Mouse (Mus musculus): Measurements from ENCODE around the gene Gm45837. TPM values are rescaled to one million over a fixed set of nuclear protein-coding genes. Genes with fewer than 3 reads are reported as not detected.
A peak's percentile ranks its signal among the peaks of the same experiment; 100 is the strongest.

Gm45837 gene
- polyA plus RNA-seq, 1 experiment: not detected

DNA sequence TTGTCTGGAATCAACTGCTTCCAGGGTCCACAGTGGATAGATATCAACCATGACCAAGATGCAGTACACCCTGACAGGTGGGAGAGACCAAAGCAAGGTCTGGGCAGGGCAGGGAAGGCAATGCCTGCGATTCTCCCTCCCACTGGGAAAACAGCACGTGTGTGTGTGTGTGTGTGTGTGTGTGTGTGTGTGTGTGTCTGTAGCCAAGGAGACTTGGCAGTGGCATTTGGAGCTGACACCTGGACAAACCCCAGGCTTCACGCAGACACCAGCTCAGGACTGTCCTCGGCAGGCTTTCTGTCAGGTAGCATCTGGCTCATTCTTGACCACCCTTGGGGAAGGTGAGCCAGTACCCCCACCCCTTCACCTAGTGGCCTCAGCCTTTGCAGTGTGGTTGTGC, 69.2 kb downstream of the Gm45837 start:
- Histone ChIP-seq H3K4me1 (replicated peaks; ENCODE audit: control insufficient read depth, insufficient read depth, low read length) (peaks cover 42% of the 10 kb centered on the region), H3K27me3 (ENCODE audit: control insufficient read depth, insufficient read depth, low read length) (no peaks in the 10 kb centered on the region), H3K36me3 (ENCODE audit: control insufficient read depth, insufficient read depth, low read length) (no peaks in the 10 kb centered on the region), H3K27ac (ENCODE audit: control insufficient read depth, insufficient read depth, low read length) (no peak overlapping the region), H3K4me3 (ENCODE audit: control insufficient read depth, insufficient read depth, low read length) (no peak overlapping the region)
- DNase-seq: no peak
- 89% methylated on average over 4 of the region's 4 CpGs for WGBS
- TF ChIP-seq POLR2A (IDR thresholded peaks at IDR 0.05; ENCODE audit: control insufficient read depth, extremely low read depth, insufficient read depth, low read length, poor library complexity): no peak
- no peak for TF ChIP-seq CTCF (IDR thresholded peaks at IDR 0.05; ENCODE audit: borderline replicate concordance, control insufficient read depth, extremely low read depth, insufficient read depth, low read length, poor library complexity)

DNA sequence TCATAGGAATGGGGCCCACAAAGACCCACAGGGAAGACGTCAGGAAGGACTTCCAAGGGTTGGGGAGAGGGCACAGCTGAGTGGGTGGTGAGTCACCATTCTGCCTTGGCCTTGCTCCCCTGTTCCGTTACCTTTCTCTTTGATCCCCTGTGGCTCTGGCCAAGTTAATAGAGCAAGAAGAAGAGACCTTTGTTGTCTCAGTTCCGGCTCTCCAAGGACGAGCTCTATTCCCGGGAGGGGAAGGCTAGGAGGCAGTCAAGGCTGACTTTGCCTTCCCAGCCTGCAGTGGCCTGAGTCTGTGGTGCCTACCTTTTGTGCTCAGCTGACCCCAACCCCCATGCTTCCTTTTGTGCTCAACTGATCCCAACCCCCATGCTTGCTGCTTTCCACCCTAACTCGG, 70.0 kb downstream of the Gm45837 start:
- no peak overlapping the region for H3K4me3 ChIP-seq (ENCODE audit: control insufficient read depth, insufficient read depth, low read length)
- 89% methylated on average over 6 of the region's 6 CpGs for WGBS
- no peaks in the 10 kb centered on the region for H3K27me3 ChIP-seq (ENCODE audit: control insufficient read depth, insufficient read depth, low read length)
- H3K4me1 ChIP-seq (replicated peaks; ENCODE audit: control insufficient read depth, insufficient read depth, low read length): peaks cover 39% of the 10 kb centered on the region
- TF ChIP-seq POLR2A (IDR thresholded peaks at IDR 0.05; ENCODE audit: control insufficient read depth, extremely low read depth, insufficient read depth, low read length, poor library complexity): no peak
- no peak for TF ChIP-seq CTCF (IDR thresholded peaks at IDR 0.05; ENCODE audit: borderline replicate concordance, control insufficient read depth, extremely low read depth, insufficient read depth, low read length, poor library complexity)
- no peak for DNase-seq
- no peak overlapping the region for H3K27ac ChIP-seq (ENCODE audit: control insufficient read depth, insufficient read depth, low read length)
- no peaks in the 10 kb centered on the region for H3K36me3 ChIP-seq (ENCODE audit: control insufficient read depth, insufficient read depth, low read length)

DNA sequence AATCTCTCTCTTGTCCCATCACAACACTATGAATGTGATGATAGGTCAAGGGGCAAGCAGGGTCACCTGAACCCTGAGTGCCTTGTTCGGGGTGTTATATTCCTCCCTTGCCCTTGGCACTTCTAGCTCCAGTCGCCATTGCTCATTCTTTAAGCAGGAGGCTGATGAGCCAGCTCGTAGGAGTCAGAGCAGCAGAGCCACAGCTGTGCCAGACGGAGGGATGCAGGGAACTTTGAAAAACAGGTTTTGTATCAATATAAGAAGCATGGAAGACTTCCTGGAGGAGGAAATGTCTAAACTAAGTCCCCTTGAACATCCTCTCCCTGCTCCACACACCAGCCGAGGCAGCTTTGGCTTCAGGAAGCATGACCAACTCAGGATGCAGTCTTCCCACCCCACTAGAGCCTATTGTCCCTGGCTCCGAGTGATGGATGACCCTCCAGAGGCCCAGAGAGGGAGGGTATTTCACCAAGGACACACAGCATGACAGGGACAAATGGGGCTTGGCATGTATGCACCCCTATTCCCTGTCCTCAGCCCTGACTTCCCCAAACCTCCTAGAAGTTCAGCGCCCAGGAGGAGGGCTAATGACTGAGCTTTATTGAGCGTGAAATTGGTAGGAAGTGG, 71.3 kb downstream of the Gm45837 start:
- Histone ChIP-seq H3K4me1 (replicated peaks; ENCODE audit: control insufficient read depth, insufficient read depth, low read length) (peaks cover 42% of the 10 kb centered on the region), H3K27me3 (ENCODE audit: control insufficient read depth, insufficient read depth, low read length) (no peaks in the 10 kb centered on the region), H3K36me3 (ENCODE audit: control insufficient read depth, insufficient read depth, low read length) (no peaks in the 10 kb centered on the region), H3K27ac (ENCODE audit: control insufficient read depth, insufficient read depth, low read length) (no peak overlapping the region), H3K4me3 (ENCODE audit: control insufficient read depth, insufficient read depth, low read length) (no peak overlapping the region)
- TF ChIP-seq CTCF (IDR thresholded peaks at IDR 0.05; ENCODE audit: borderline replicate concordance, control insufficient read depth, extremely low read depth, insufficient read depth, low read length, poor library complexity) (no peak), POLR2A (IDR thresholded peaks at IDR 0.05; ENCODE audit: control insufficient read depth, extremely low read depth, insufficient read depth, low read length, poor library complexity) (no peak)
- no peak for DNase-seq
- WGBS: 89% methylated on average over 8 of the region's 8 CpGs

DNA sequence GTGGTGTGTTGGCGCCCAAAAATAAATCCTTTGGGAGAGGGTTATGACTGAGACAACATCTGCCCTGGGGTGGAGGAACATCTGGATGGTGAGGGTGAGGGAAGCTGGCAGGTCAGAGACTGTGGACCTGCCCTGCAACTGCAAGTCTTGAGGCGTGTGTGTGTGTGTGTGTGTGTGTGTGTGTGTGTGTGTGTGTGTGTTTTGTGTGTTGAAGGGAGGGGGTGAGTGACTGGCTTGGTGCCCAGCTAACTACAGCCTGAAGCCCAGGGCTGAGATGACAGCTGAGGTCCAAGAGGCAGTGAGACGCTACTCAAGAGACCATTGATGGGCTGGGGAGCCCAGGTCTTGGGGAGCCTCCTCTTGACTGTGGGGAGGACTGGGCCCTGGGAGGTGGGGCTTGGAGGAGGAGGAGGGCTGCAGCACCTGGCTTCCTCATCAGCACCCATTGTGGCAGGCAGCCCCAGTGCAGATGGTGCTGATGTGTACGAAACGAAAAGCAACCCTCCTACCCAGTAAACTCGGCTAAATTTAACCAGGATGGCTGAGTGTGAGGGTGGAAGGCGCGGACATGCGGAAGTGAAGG, 71.9 kb downstream of the Gm45837 start:
- WGBS: 31% methylated on average over 9 of the region's 9 CpGs
- TF ChIP-seq CTCF (IDR thresholded peaks at IDR 0.05; ENCODE audit: borderline replicate concordance, control insufficient read depth, extremely low read depth, insufficient read depth, low read length, poor library complexity) (no peak), POLR2A (IDR thresholded peaks at IDR 0.05; ENCODE audit: control insufficient read depth, extremely low read depth, insufficient read depth, low read length, poor library complexity) (no peak)
- peaks cover 48% of the 10 kb centered on the region for H3K4me1 ChIP-seq (replicated peaks; ENCODE audit: control insufficient read depth, insufficient read depth, low read length)
- no peaks in the 10 kb centered on the region for H3K36me3 ChIP-seq (ENCODE audit: control insufficient read depth, insufficient read depth, low read length)
- H3K27ac ChIP-seq (ENCODE audit: control insufficient read depth, insufficient read depth, low read length): peak overlapping the region; percentile 35; the same call in 1 of the 2 replicates
- H3K27me3 ChIP-seq (ENCODE audit: control insufficient read depth, insufficient read depth, low read length): no peaks in the 10 kb centered on the region
- no peak overlapping the region for H3K4me3 ChIP-seq (ENCODE audit: control insufficient read depth, insufficient read depth, low read length)
- peak; percentile 36 for DNase-seq

DNA sequence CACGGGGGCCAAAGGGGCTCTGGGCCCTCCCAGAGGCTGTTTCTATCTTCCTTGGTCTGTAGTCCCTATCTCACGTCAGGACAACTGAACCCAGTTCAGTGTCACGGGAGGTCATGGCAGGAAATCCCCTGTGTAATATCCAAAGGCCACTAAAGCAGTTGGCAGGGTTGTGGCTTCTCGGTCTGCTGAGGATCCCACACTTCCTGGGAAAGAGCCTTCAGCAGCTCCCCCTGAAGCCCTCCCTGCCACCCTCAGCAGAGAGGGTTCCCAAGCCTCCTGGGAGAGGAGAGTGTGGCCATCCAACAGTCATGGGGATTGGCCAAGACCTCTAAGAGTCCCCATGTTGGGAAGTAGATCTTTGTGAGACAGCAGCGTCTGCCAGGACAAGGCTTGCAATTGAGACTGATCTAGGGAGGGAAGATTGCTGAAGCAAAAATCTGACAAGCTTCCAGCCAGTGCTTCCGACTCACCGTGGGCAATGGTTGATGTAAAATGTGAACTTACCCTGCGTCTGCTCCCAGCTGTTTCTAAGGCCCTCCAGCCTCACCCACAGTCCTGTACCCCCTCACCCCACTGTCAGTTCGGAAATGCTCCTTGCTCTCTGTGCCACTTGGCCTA, 72.9 kb downstream of the Gm45837 start:
- WGBS: 65% methylated on average over 9 of the region's 9 CpGs
- DNase-seq: no peak
- H3K4me3 ChIP-seq (ENCODE audit: control insufficient read depth, insufficient read depth, low read length): no peak overlapping the region

DNA sequence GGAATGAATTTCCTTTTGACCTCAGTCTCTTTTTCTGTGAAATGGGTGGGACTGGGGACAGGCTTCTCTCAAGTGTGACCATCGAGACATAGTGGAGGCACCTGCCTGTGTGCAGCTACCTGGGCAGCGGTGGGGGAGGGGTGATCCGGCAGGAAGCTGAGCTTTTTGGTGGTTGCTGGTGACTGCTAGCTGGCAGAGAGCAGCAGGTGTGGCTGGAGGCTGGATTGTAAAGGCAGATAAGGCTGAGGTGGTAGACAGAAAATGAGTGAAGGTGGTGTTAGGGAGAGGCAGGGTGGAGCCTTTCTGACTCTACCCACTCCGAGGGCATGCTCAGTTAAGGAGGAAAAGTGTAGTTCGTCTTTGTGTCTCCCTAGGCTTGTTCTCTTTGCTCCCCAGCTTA, 76.4 kb downstream of the Gm45837 start:
- DNase-seq: no peak
- TF ChIP-seq CTCF (IDR thresholded peaks at IDR 0.05; ENCODE audit: borderline replicate concordance, control insufficient read depth, extremely low read depth, insufficient read depth, low read length, poor library complexity) (no peak), POLR2A (IDR thresholded peaks at IDR 0.05; ENCODE audit: control insufficient read depth, extremely low read depth, insufficient read depth, low read length, poor library complexity) (no peak)
- WGBS: 16% methylated on average over 5 of the region's 5 CpGs

More for the DNA sequence above, 72.9 kb downstream of the Gm45837 start:
- peaks cover 48% of the 10 kb centered on the region for H3K4me1 ChIP-seq (replicated peaks; ENCODE audit: control insufficient read depth, insufficient read depth, low read length)
- no peaks in the 10 kb centered on the region for H3K36me3 ChIP-seq (ENCODE audit: control insufficient read depth, insufficient read depth, low read length)
- no peaks in the 10 kb centered on the region for H3K27me3 ChIP-seq (ENCODE audit: control insufficient read depth, insufficient read depth, low read length)
- TF ChIP-seq POLR2A (IDR thresholded peaks at IDR 0.05; ENCODE audit: control insufficient read depth, extremely low read depth, insufficient read depth, low read length, poor library complexity): no peak
- TF ChIP-seq CTCF (IDR thresholded peaks at IDR 0.05; ENCODE audit: borderline replicate concordance, control insufficient read depth, extremely low read depth, insufficient read depth, low read length, poor library complexity): no peak
- H3K27ac ChIP-seq (ENCODE audit: control insufficient read depth, insufficient read depth, low read length): peak overlapping the region; percentile 35; the same call in 1 of the 2 replicates

More for the DNA sequence above, 76.4 kb downstream of the Gm45837 start:
- Histone ChIP-seq H3K27ac (ENCODE audit: control insufficient read depth, insufficient read depth, low read length) (no peak overlapping the region), H3K4me3 (ENCODE audit: control insufficient read depth, insufficient read depth, low read length) (no peak overlapping the region), H3K27me3 (ENCODE audit: control insufficient read depth, insufficient read depth, low read length) (no peaks in the 10 kb centered on the region), H3K36me3 (ENCODE audit: control insufficient read depth, insufficient read depth, low read length) (no peaks in the 10 kb centered on the region), H3K4me1 (replicated peaks; ENCODE audit: control insufficient read depth, insufficient read depth, low read length) (peaks cover 39% of the 10 kb centered on the region)
